Mouse (Mus musculus): ENCODE measurements around the gene Ttll5. TPM values are rescaled to one million over a fixed set of nuclear protein-coding genes. Genes with fewer than 3 reads are reported as not detected.

Gene Ttll5
- polyA plus RNA-seq, 1 experiment from 2014 or later: 3.7 TPM

GRCm38 (mm10) chr12:86007377-86007776 is 182.9 kb downstream of the Ttll5 start:
- Histone ChIP-seq H3K36me3 (ENCODE audit: control insufficient read depth, insufficient read depth, low read length) (no peaks in the 10 kb centered on the region), H3K9me3 (ENCODE audit: control insufficient read depth, low read length) (no peaks in the 10 kb centered on the region), H3K4me1 (replicated peaks; ENCODE audit: control insufficient read depth, insufficient read depth) (no peaks in the 10 kb centered on the region), H3K9ac (ENCODE audit: low read length) (no peak overlapping the region), H3K4me2 (replicated peaks; ENCODE audit: low read depth) (no peak overlapping the region), H3K4me3 (ENCODE audit: low read depth, low read length) (no peak overlapping the region), H3K27ac (replicated peaks) (peak overlapping the region; percentile 37), H3K27me3 (ENCODE audit: control insufficient read depth, insufficient read depth, low read length) (no peaks in the 10 kb centered on the region)
- TF ChIP-seq EP300 (optimal IDR thresholded peaks at IDR 0.05) (no peak), CTCF (IDR thresholded peaks at IDR 0.05; ENCODE audit: low read depth) (no peak)
- ATAC-seq (ENCODE audit: low FRiP score, low TSS enrichment) (peak; percentile 29; the same call in 1 of the 2 replicates), DNase-seq (ENCODE audit: low spot score) (no peak)
- WGBS: 39% methylated on average over 3 of the region's 3 CpGs

GRCm38 (mm10) chr12:86010656-86011055 is 186.2 kb downstream of the Ttll5 start:
- no peak overlapping the region for H3K27ac ChIP-seq (replicated peaks)
- no peaks in the 10 kb centered on the region for H3K27me3 ChIP-seq (ENCODE audit: control insufficient read depth, insufficient read depth, low read length)
- no peaks in the 10 kb centered on the region for H3K4me1 ChIP-seq (replicated peaks; ENCODE audit: control insufficient read depth, insufficient read depth)
- no peak overlapping the region for H3K4me3 ChIP-seq (ENCODE audit: low read depth, low read length)
- DNase-seq (ENCODE audit: low spot score): no peak
- WGBS: 63% methylated on average over 5 of the region's 5 CpGs
- TF ChIP-seq CTCF (IDR thresholded peaks at IDR 0.05; ENCODE audit: low read depth) (no peak), EP300 (optimal IDR thresholded peaks at IDR 0.05) (no peak)
- no peaks in the 10 kb centered on the region for H3K36me3 ChIP-seq (ENCODE audit: control insufficient read depth, insufficient read depth, low read length)
- no peak overlapping the region for H3K4me2 ChIP-seq (replicated peaks; ENCODE audit: low read depth)
- H3K9me3 ChIP-seq (ENCODE audit: control insufficient read depth, low read length): no peaks in the 10 kb centered on the region
- H3K9ac ChIP-seq (ENCODE audit: low read length): no peak overlapping the region
- ATAC-seq (ENCODE audit: low FRiP score, low TSS enrichment): no peak

DNA sequence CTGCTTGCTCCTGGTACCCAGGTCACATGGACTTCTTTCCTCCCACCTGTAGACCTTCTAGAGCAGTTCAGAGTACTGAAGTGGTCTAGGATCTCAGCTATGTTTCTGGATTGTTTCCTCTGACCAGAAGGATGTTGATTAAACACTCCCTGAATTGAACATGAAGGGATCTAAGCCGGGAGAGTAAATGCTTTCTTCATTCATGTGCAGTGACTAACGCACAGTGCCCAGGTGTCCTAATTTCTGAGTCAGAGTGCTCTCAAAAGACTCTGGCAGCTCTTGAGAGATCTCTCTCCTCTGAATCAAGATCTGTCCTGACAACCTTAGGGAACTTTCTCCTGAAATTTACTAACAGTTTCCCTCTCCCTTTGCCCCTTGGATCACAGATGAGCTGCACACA is 187.7 kb downstream of the Ttll5 start:
- H3K4me2 ChIP-seq (replicated peaks; ENCODE audit: low read depth): no peak overlapping the region
- H3K4me1 ChIP-seq (replicated peaks; ENCODE audit: control insufficient read depth, insufficient read depth): no peaks in the 10 kb centered on the region
- no peak overlapping the region for H3K9ac ChIP-seq (ENCODE audit: low read length)
- WGBS: 69% methylated on average over 2 of the region's 2 CpGs
- no peaks in the 10 kb centered on the region for H3K27me3 ChIP-seq (ENCODE audit: control insufficient read depth, insufficient read depth, low read length)
- H3K4me3 ChIP-seq (ENCODE audit: low read depth, low read length): no peak overlapping the region
- no peak for DNase-seq (ENCODE audit: low spot score)
- H3K27ac ChIP-seq (replicated peaks): no peak overlapping the region
- H3K36me3 ChIP-seq (ENCODE audit: control insufficient read depth, insufficient read depth, low read length): no peaks in the 10 kb centered on the region
- TF ChIP-seq CTCF (IDR thresholded peaks at IDR 0.05; ENCODE audit: low read depth) (no peak), EP300 (optimal IDR thresholded peaks at IDR 0.05) (no peak)
- no peak for ATAC-seq (ENCODE audit: low FRiP score, low TSS enrichment)
- no peaks in the 10 kb centered on the region for H3K9me3 ChIP-seq (ENCODE audit: control insufficient read depth, low read length)

- Histone ChIP-seq H3K4me2 (replicated peaks; ENCODE audit: low read depth) (no peak overlapping the region), H3K27me3 (ENCODE audit: control insufficient read depth, insufficient read depth, low read length) (no peaks in the 10 kb centered on the region), H3K9ac (ENCODE audit: low read length) (no peak overlapping the region), H3K36me3 (ENCODE audit: control insufficient read depth, insufficient read depth, low read length) (no peaks in the 10 kb centered on the region), H3K4me3 (ENCODE audit: low read depth, low read length) (no peak overlapping the region), H3K9me3 (ENCODE audit: control insufficient read depth, low read length) (no peaks in the 10 kb centered on the region), H3K27ac (replicated peaks) (no peak overlapping the region), H3K4me1 (replicated peaks; ENCODE audit: control insufficient read depth, insufficient read depth) (no peaks in the 10 kb centered on the region)
- 78% methylated on average over 2 of the region's 2 CpGs for whole genome bisulfite sequencing
- DNase-seq (ENCODE audit: low spot score) (no peak), ATAC-seq (ENCODE audit: low FRiP score, low TSS enrichment) (no peak)
- no peak for TF ChIP-seq CTCF (IDR thresholded peaks at IDR 0.05; ENCODE audit: low read depth)
- TF ChIP-seq EP300 (optimal IDR thresholded peaks at IDR 0.05): no peak
Observed at GRCm38 (mm10) chr12:86014174-86014573, 189.7 kb downstream of the Ttll5 start.

- 85% methylated on average over 3 of the region's 3 CpGs for WGBS
- H3K9me3 ChIP-seq (ENCODE audit: control insufficient read depth, low read length): no peaks in the 10 kb centered on the region
- H3K27ac ChIP-seq (replicated peaks): no peak overlapping the region
- H3K36me3 ChIP-seq (ENCODE audit: control insufficient read depth, insufficient read depth, low read length): no peaks in the 10 kb centered on the region
- no peak overlapping the region for H3K4me2 ChIP-seq (replicated peaks; ENCODE audit: low read depth)
- no peak for ATAC-seq (ENCODE audit: low FRiP score, low TSS enrichment)
- no peaks in the 10 kb centered on the region for H3K4me1 ChIP-seq (replicated peaks; ENCODE audit: control insufficient read depth, insufficient read depth)
- no peak overlapping the region for H3K9ac ChIP-seq (ENCODE audit: low read length)
- no peak overlapping the region for H3K4me3 ChIP-seq (ENCODE audit: low read depth, low read length)
- no peak for DNase-seq (ENCODE audit: low spot score)
- no peaks in the 10 kb centered on the region for H3K27me3 ChIP-seq (ENCODE audit: control insufficient read depth, insufficient read depth, low read length)
- TF ChIP-seq CTCF (IDR thresholded peaks at IDR 0.05; ENCODE audit: low read depth): no peak
- no peak for TF ChIP-seq EP300 (optimal IDR thresholded peaks at IDR 0.05)
Observed at GRCm38 (mm10) chr12:86014621-86015020, 190.2 kb downstream of the Ttll5 start.

DNA sequence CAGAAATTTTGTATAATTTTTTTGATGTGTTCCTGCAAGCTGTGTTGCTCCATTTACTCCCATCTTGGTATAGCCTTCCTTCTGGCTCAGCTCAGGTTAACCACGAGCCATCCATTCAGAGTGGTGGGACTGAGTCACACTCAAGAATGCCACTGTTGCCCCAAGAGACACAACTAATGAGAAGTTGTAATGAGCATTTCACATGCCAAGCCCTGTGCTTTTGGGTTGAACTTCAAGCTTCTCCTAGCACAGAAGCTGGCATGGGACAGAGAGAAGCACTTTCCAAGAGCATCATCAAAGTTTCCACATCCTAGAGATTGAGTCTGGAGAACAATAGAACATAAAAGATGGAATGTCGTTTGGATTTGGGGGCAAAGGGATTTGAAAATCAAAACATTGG is 190.7 kb downstream of the Ttll5 start:
- Histone ChIP-seq H3K4me1 (replicated peaks; ENCODE audit: control insufficient read depth, insufficient read depth) (no peaks in the 10 kb centered on the region), H3K36me3 (ENCODE audit: control insufficient read depth, insufficient read depth, low read length) (no peaks in the 10 kb centered on the region), H3K4me2 (replicated peaks; ENCODE audit: low read depth) (no peak overlapping the region), H3K4me3 (ENCODE audit: low read depth, low read length) (no peak overlapping the region), H3K27me3 (ENCODE audit: control insufficient read depth, insufficient read depth, low read length) (no peaks in the 10 kb centered on the region), H3K9ac (ENCODE audit: low read length) (no peak overlapping the region), H3K27ac (replicated peaks) (no peak overlapping the region), H3K9me3 (ENCODE audit: control insufficient read depth, low read length) (no peaks in the 10 kb centered on the region)
- ATAC-seq (ENCODE audit: low FRiP score, low TSS enrichment) (no peak), DNase-seq (ENCODE audit: low spot score) (no peak)
- TF ChIP-seq EP300 (optimal IDR thresholded peaks at IDR 0.05) (no peak), CTCF (IDR thresholded peaks at IDR 0.05; ENCODE audit: low read depth) (no peak)
- 56% methylated on average over 2 of the region's 2 CpGs for WGBS

Measured in stomach, postnatal 0 days (tissue).